Mouse (Mus musculus): ENCODE measurements around the gene Olfr1191-ps1. TPM values are rescaled to one million over a fixed set of nuclear protein-coding genes. Genes with fewer than 3 reads are reported as not detected.
"Not testable (repeated sequence)": the region's sequence is repeated elsewhere in the genome, so short reads cannot be mapped to it uniquely, and the experiment has no call there.

Gene Olfr1191-ps1
- polyA plus RNA-seq (2014; fragmentation: Nextera tagmentation; extraction: Ambion mirVana): not detected in 2 replicates

DNA sequence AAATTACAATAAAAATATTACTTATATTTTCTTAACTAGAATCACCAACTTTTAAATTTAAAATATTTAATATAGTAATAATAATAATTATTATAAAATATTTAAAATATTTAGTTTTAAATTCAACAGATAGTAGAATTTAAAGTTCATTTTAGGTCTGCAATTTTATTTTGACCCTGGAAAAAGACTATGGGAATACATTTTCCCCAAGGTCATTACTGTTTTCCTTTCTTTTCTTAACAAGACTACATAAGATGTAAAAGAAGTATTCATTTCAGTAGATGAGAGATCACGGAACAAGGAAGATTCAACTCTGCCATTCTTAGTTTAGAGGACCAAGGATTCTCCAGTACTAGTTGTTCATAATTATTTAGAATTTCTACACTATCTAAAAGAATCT is at the start of gene Olfr1191-ps1:
Gene Olfr1191-ps1 (plus strand): TSS at position 301 of the 400 bp plus-strand sequence.
- not testable (repeated sequence) for DNase-seq (ENCODE audit: low spot score); H3K4me3 ChIP-seq (ENCODE audit: low read depth, low read length); ATAC-seq (ENCODE audit: insufficient read depth, low FRiP score, low TSS enrichment); H3K9ac ChIP-seq (ENCODE audit: low read length); H3K9me3 ChIP-seq (ENCODE audit: control insufficient read depth, low read length); H3K4me1 ChIP-seq (ENCODE audit: control insufficient read depth, insufficient read depth, low read length); H3K36me3 ChIP-seq (ENCODE audit: control insufficient read depth, insufficient read depth, low read length); H3K4me2 ChIP-seq (ENCODE audit: low read depth); H3K27ac ChIP-seq (ENCODE audit: low read depth, low read length); H3K27me3 ChIP-seq (ENCODE audit: control insufficient read depth, insufficient read depth, low read length)
- WGBS: 81% methylated on average over 1 of the region's 1 CpGs

DNA sequence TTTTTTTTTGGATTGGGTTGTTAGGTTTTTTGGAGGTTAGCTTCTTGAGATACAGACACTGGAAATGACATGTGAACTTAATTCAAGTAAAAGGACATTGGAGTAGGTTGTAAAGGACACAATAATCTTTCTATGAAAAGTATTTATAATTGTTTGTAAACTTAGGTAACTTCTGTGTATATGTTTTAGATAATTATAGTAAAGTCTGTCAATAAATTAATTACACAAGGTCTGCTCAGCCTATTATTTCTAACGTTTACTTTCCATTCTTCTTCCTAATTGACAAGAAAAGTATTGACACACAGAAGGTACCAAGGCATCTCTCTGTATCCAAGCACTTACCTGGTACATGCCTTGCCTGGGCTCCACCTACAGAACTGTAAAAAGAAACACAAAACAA is 7.9 kb downstream of the Olfr1191-ps1 start, which contains the start of gene Olfr1192-ps1:
Gene Olfr1192-ps1 (plus strand): TSS at position 301 of the 400 bp plus-strand sequence.
- H3K36me3 ChIP-seq (ENCODE audit: control insufficient read depth, insufficient read depth, low read length): no peaks in the 10 kb centered on the region
- H3K9me3 ChIP-seq (ENCODE audit: control insufficient read depth, low read length): no peaks in the 10 kb centered on the region
- WGBS: 33% methylated on average over 1 of the region's 1 CpGs
- no peak within 1 kb of the TSS for H3K4me3 ChIP-seq (ENCODE audit: low read depth, low read length)
- DNase-seq (ENCODE audit: low spot score) (no peak), ATAC-seq (ENCODE audit: insufficient read depth, low FRiP score, low TSS enrichment) (no peak)
- H3K4me1 ChIP-seq (ENCODE audit: control insufficient read depth, insufficient read depth, low read length): no peaks in the 10 kb centered on the region
- H3K27me3 ChIP-seq (ENCODE audit: control insufficient read depth, insufficient read depth, low read length): no peaks in the 10 kb centered on the region
- no peak within 1 kb of the TSS for H3K27ac ChIP-seq (ENCODE audit: low read depth, low read length)
- no peak within 1 kb of the TSS for H3K4me2 ChIP-seq (ENCODE audit: low read depth)
- no peak within 1 kb of the TSS for H3K9ac ChIP-seq (ENCODE audit: low read length)

DNA sequence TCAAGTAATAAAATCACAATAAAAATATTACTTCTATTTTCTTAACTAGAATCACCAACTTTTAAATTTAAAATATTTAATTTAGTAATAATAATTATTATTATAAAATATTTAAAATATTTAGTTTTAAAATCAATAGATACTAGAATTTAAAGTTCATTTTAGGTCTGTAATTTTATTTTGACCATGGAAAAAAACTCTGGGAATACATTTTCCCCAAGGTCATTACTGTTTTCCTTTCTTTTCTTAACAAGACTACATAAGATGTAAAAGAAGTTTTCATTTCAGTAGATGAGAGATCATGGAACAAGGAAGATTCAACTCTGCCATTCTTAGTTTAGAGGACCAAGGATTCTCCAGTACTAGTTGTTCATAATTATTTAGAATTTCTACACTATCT is 35.0 kb downstream of the Olfr1191-ps1 start, which contains the start of gene Olfr1193:
Gene Olfr1193 (plus strand): TSS at position 301 of the 400 bp plus-strand sequence.
- not testable (repeated sequence) for H3K9me3 ChIP-seq (ENCODE audit: control insufficient read depth, low read length)

DNA sequence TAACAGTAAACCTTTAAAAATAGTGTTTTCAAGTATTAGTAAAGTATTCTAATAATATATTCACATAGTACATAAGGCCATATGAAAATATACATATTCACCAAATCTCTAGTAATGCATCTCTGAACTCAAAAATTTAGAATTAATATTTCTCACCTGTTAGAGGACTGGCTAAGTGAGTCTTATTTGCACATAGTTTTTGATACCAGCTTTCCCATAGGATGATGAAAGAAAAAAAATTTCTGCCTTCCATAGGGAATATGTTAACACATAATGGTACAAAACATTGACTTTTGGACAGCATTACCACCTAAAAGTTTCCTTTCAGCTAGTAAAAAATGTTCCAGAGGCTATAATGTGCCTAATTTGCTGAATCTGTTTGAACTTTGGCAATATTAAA is 48.7 kb downstream of the Olfr1191-ps1 start, which contains the start of gene Olfr1195:
Gene Olfr1195 (minus strand): TSS at position 101 of the 400 bp plus-strand sequence.
- Histone ChIP-seq H3K4me1 (ENCODE audit: control insufficient read depth, insufficient read depth, low read length) (no peaks in the 10 kb centered on the region), H3K36me3 (ENCODE audit: control insufficient read depth, insufficient read depth, low read length) (no peaks in the 10 kb centered on the region), H3K27ac (ENCODE audit: low read depth, low read length) (no peak within 1 kb of the TSS), H3K4me3 (ENCODE audit: low read depth, low read length) (no peak within 1 kb of the TSS), H3K4me2 (ENCODE audit: low read depth) (no peak within 1 kb of the TSS), H3K27me3 (ENCODE audit: control insufficient read depth, insufficient read depth, low read length) (no peaks in the 10 kb centered on the region), H3K9me3 (ENCODE audit: control insufficient read depth, low read length) (no peaks in the 10 kb centered on the region), H3K9ac (ENCODE audit: low read length) (no peak within 1 kb of the TSS)
- DNase-seq (ENCODE audit: low spot score) (no peak), ATAC-seq (ENCODE audit: insufficient read depth, low FRiP score, low TSS enrichment) (no peak)

More for the DNA sequence above, 35.0 kb downstream of the Olfr1191-ps1 start, which contains the start of gene Olfr1193:
- not testable (repeated sequence) for DNase-seq (ENCODE audit: low spot score); ATAC-seq (ENCODE audit: insufficient read depth, low FRiP score, low TSS enrichment); H3K4me3 ChIP-seq (ENCODE audit: low read depth, low read length); H3K9ac ChIP-seq (ENCODE audit: low read length); H3K4me2 ChIP-seq (ENCODE audit: low read depth); H3K27ac ChIP-seq (ENCODE audit: low read depth, low read length); H3K4me1 ChIP-seq (ENCODE audit: control insufficient read depth, insufficient read depth, low read length); H3K27me3 ChIP-seq (ENCODE audit: control insufficient read depth, insufficient read depth, low read length); H3K36me3 ChIP-seq (ENCODE audit: control insufficient read depth, insufficient read depth, low read length)

Other genes starting within 250 kb of the Olfr1191-ps1 start
- gene Olfr1179, start 234.1 kb upstream of the Olfr1191-ps1 start, polyA plus RNA-seq (2014; fragmentation: Nextera tagmentation; extraction: Ambion mirVana): not detected in 2 replicates
- gene Olfr1180, start 221.4 kb upstream of the Olfr1191-ps1 start, polyA plus RNA-seq (2014; fragmentation: Nextera tagmentation; extraction: Ambion mirVana): not detected in 2 replicates
- not detected in 2 replicates for gene Olfr1181, start 214.4 kb upstream of the Olfr1191-ps1 start, polyA plus RNA-seq (2014; fragmentation: Nextera tagmentation; extraction: Ambion mirVana)
- gene Gm13757, start 191.4 kb upstream of the Olfr1191-ps1 start, polyA plus RNA-seq (2014; fragmentation: Nextera tagmentation; extraction: Ambion mirVana): not detected in 2 replicates
- not detected in 2 replicates for gene Olfr1183, start 185.7 kb upstream of the Olfr1191-ps1 start, polyA plus RNA-seq (2014; fragmentation: Nextera tagmentation; extraction: Ambion mirVana)
- not detected in 2 replicates for gene Olfr1184, start 156.9 kb upstream of the Olfr1191-ps1 start, polyA plus RNA-seq (2014; fragmentation: Nextera tagmentation; extraction: Ambion mirVana)
- not detected in 2 replicates for gene Olfr1185-ps1, start 147.2 kb upstream of the Olfr1191-ps1 start, polyA plus RNA-seq (2014; fragmentation: Nextera tagmentation; extraction: Ambion mirVana)
- gene Olfr1186, start 122.0 kb upstream of the Olfr1191-ps1 start, polyA plus RNA-seq (2014; fragmentation: Nextera tagmentation; extraction: Ambion mirVana): not detected in 2 replicates
- gene Olfr1188, start 83.6 kb upstream of the Olfr1191-ps1 start, polyA plus RNA-seq (2014; fragmentation: Nextera tagmentation; extraction: Ambion mirVana): not detected in 2 replicates
- gene Olfr1189, start 54.1 kb upstream of the Olfr1191-ps1 start, polyA plus RNA-seq (2014; fragmentation: Nextera tagmentation; extraction: Ambion mirVana): not detected in 2 replicates
- gene Olfr1192-ps1, start 8.0 kb downstream of the Olfr1191-ps1 start, polyA plus RNA-seq (2014; fragmentation: Nextera tagmentation; extraction: Ambion mirVana): not detected in 2 replicates
- gene Olfr1193, start 35.1 kb downstream of the Olfr1191-ps1 start, polyA plus RNA-seq (2014; fragmentation: Nextera tagmentation; extraction: Ambion mirVana): not detected in 2 replicates
- gene Olfr1195, start 48.6 kb downstream of the Olfr1191-ps1 start, polyA plus RNA-seq (2014; fragmentation: Nextera tagmentation; extraction: Ambion mirVana): not detected in 2 replicates
- gene Olfr1196, start 64.1 kb downstream of the Olfr1191-ps1 start, polyA plus RNA-seq (2014; fragmentation: Nextera tagmentation; extraction: Ambion mirVana): not detected in 2 replicates
- gene Olfr1197, start 91.8 kb downstream of the Olfr1191-ps1 start, polyA plus RNA-seq (2014; fragmentation: Nextera tagmentation; extraction: Ambion mirVana): not detected in 2 replicates
- gene Olfr1198, start 110.8 kb downstream of the Olfr1191-ps1 start, polyA plus RNA-seq (2014; fragmentation: Nextera tagmentation; extraction: Ambion mirVana): not detected in 2 replicates
- gene Olfr1199, start 119.9 kb downstream of the Olfr1191-ps1 start, polyA plus RNA-seq (2014; fragmentation: Nextera tagmentation; extraction: Ambion mirVana): not detected in 2 replicates
- gene Olfr1200, start 129.9 kb downstream of the Olfr1191-ps1 start, polyA plus RNA-seq (2014; fragmentation: Nextera tagmentation; extraction: Ambion mirVana): not detected in 2 replicates
- gene Olfr1201, start 152.5 kb downstream of the Olfr1191-ps1 start, polyA plus RNA-seq (2014; fragmentation: Nextera tagmentation; extraction: Ambion mirVana): not detected in 2 replicates
- not detected in 2 replicates for gene Olfr1202, start 174.0 kb downstream of the Olfr1191-ps1 start, polyA plus RNA-seq (2014; fragmentation: Nextera tagmentation; extraction: Ambion mirVana)
- not detected in 2 replicates for gene Olfr1205, start 189.2 kb downstream of the Olfr1191-ps1 start, polyA plus RNA-seq (2014; fragmentation: Nextera tagmentation; extraction: Ambion mirVana)
- not detected in 2 replicates for gene Olfr1204, start 208.8 kb downstream of the Olfr1191-ps1 start, polyA plus RNA-seq (2014; fragmentation: Nextera tagmentation; extraction: Ambion mirVana)
- gene Olfr1206, start 222.7 kb downstream of the Olfr1191-ps1 start, polyA plus RNA-seq (2014; fragmentation: Nextera tagmentation; extraction: Ambion mirVana): not detected in 2 replicates

Measured in neural tube, embryonic 11.5 days (tissue).